Mouse (Mus musculus): ENCODE results near the gene Ubxn6. TPM values are rescaled to one million over a fixed set of nuclear protein-coding genes. Genes with fewer than 3 reads are reported as not detected.

Ubxn6 gene
- polyA plus RNA-seq, 1 experiment from 2014 or later: 32.7 TPM

- H3K4me1 ChIP-seq (ENCODE audit: control insufficient read depth, insufficient read depth, low read length): no peaks in the 10 kb centered on the region
- 57% methylated on average over 2 of the region's 2 CpGs for WGBS
- no peaks in the 10 kb centered on the region for H3K27me3 ChIP-seq (replicated peaks; ENCODE audit: control insufficient read depth, insufficient read depth, low read length)
- H3K27ac ChIP-seq (replicated peaks; ENCODE audit: low read depth, low read length): no peak overlapping the region
- no peak for DNase-seq (ENCODE audit: low spot score)
- H3K9me3 ChIP-seq (ENCODE audit: control insufficient read depth, low read length): no peaks in the 10 kb centered on the region
- peaks cover 27% of the 10 kb centered on the region for H3K36me3 ChIP-seq (ENCODE audit: control insufficient read depth, insufficient read depth, low read length)
- H3K4me3 ChIP-seq (ENCODE audit: low read depth, low read length): no peak overlapping the region
- H3K9ac ChIP-seq (ENCODE audit: low read depth, low read length): no peak overlapping the region
- ATAC-seq (ENCODE audit: low read depth): no peak
- H3K4me2 ChIP-seq (ENCODE audit: low read depth, low read length): no peak overlapping the region
Observed at GRCm38 (mm10) chr17:56022131-56022988, 52.5 kb downstream of the Ubxn6 start.

- no peak for ATAC-seq (ENCODE audit: low read depth)
- Histone ChIP-seq H3K9me3 (ENCODE audit: control insufficient read depth, low read length) (no peaks in the 10 kb centered on the region), H3K4me3 (ENCODE audit: low read depth, low read length) (no peak overlapping the region), H3K27ac (replicated peaks; ENCODE audit: low read depth, low read length) (no peak overlapping the region), H3K9ac (ENCODE audit: low read depth, low read length) (no peak overlapping the region), H3K27me3 (replicated peaks; ENCODE audit: control insufficient read depth, insufficient read depth, low read length) (no peaks in the 10 kb centered on the region), H3K36me3 (ENCODE audit: control insufficient read depth, insufficient read depth, low read length) (peaks cover 38% of the 10 kb centered on the region), H3K4me2 (ENCODE audit: low read depth, low read length) (no peak overlapping the region), H3K4me1 (ENCODE audit: control insufficient read depth, insufficient read depth, low read length) (no peaks in the 10 kb centered on the region)
- WGBS: 86% methylated on average over 4 of the region's 4 CpGs
- DNase-seq (ENCODE audit: low spot score): no peak
Observed at GRCm38 (mm10) chr17:56021161-56021910, 53.5 kb downstream of the Ubxn6 start.

- Histone ChIP-seq H3K4me2 (ENCODE audit: low read depth, low read length) (no peak overlapping the region), H3K9me3 (ENCODE audit: control insufficient read depth, low read length) (no peaks in the 10 kb centered on the region), H3K9ac (ENCODE audit: low read depth, low read length) (no peak overlapping the region), H3K4me1 (ENCODE audit: control insufficient read depth, insufficient read depth, low read length) (no peaks in the 10 kb centered on the region), H3K27me3 (replicated peaks; ENCODE audit: control insufficient read depth, insufficient read depth, low read length) (no peaks in the 10 kb centered on the region), H3K36me3 (ENCODE audit: control insufficient read depth, insufficient read depth, low read length) (peaks cover 46% of the 10 kb centered on the region), H3K4me3 (ENCODE audit: low read depth, low read length) (no peak overlapping the region), H3K27ac (replicated peaks; ENCODE audit: low read depth, low read length) (no peak overlapping the region)
- 90% methylated on average over 6 of the region's 6 CpGs for WGBS
- no peak for ATAC-seq (ENCODE audit: low read depth)
- DNase-seq (ENCODE audit: low spot score): no peak
Observed at GRCm38 (mm10) chr17:56020400-56021084, 54.3 kb downstream of the Ubxn6 start.

- Histone ChIP-seq H3K9ac (ENCODE audit: low read depth, low read length) (no peak overlapping the region), H3K4me2 (ENCODE audit: low read depth, low read length) (no peak overlapping the region), H3K4me1 (ENCODE audit: control insufficient read depth, insufficient read depth, low read length) (no peaks in the 10 kb centered on the region), H3K4me3 (ENCODE audit: low read depth, low read length) (no peak overlapping the region), H3K27ac (replicated peaks; ENCODE audit: low read depth, low read length) (no peak overlapping the region), H3K27me3 (replicated peaks; ENCODE audit: control insufficient read depth, insufficient read depth, low read length) (no peaks in the 10 kb centered on the region), H3K36me3 (ENCODE audit: control insufficient read depth, insufficient read depth, low read length) (peaks cover 58% of the 10 kb centered on the region), H3K9me3 (ENCODE audit: control insufficient read depth, low read length) (no peaks in the 10 kb centered on the region)
- peak; percentile 58 for DNase-seq (ENCODE audit: low spot score)
- 74% methylated on average over 20 of the region's 20 CpGs for WGBS
- peak; percentile 47; the same call in 1 of the 2 replicates for ATAC-seq (ENCODE audit: low read depth)
Observed at GRCm38 (mm10) chr17:56018347-56019131, 56.3 kb downstream of the Ubxn6 start.

GRCm38 (mm10) chr17:56017848-56018247 is 57.0 kb downstream of the Ubxn6 start:
- 87% methylated on average over 7 of the region's 7 CpGs for WGBS

More at GRCm38 (mm10) chr17:56017848-56018247, 57.0 kb downstream of the Ubxn6 start:
- Histone ChIP-seq H3K27ac (replicated peaks; ENCODE audit: low read depth, low read length) (no peak overlapping the region), H3K9me3 (ENCODE audit: control insufficient read depth, low read length) (no peaks in the 10 kb centered on the region), H3K4me3 (ENCODE audit: low read depth, low read length) (no peak overlapping the region), H3K36me3 (ENCODE audit: control insufficient read depth, insufficient read depth, low read length) (peaks cover 64% of the 10 kb centered on the region), H3K27me3 (replicated peaks; ENCODE audit: control insufficient read depth, insufficient read depth, low read length) (no peaks in the 10 kb centered on the region), H3K4me1 (ENCODE audit: control insufficient read depth, insufficient read depth, low read length) (no peaks in the 10 kb centered on the region), H3K4me2 (ENCODE audit: low read depth, low read length) (no peak overlapping the region), H3K9ac (ENCODE audit: low read depth, low read length) (no peak overlapping the region)
- ATAC-seq (ENCODE audit: low read depth): no peak
- DNase-seq (ENCODE audit: low spot score): no peak

Other genes with a start within 250 kb of the Ubxn6 start
- gene Zfp119a, start 196.1 kb downstream of the Ubxn6 start, polyA plus RNA-seq (2014; fragmentation: Nextera tagmentation; extraction: Ambion mirVana): 8.5 and 11.7 TPM in 2 replicates
- 7.9 and 10.4 TPM in 2 replicates for gene Zfp959, start 182.9 kb downstream of the Ubxn6 start, polyA plus RNA-seq (2014; fragmentation: Nextera tagmentation; extraction: Ambion mirVana)
- 6.0 and 7.3 TPM in 2 replicates for gene Zfp119b, start 125.5 kb downstream of the Ubxn6 start, polyA plus RNA-seq (2014; fragmentation: Nextera tagmentation; extraction: Ambion mirVana)
- 3.5 and 4.2 TPM in 2 replicates for gene Ebi3, start 122.4 kb downstream of the Ubxn6 start, polyA plus RNA-seq (2014; fragmentation: Nextera tagmentation; extraction: Ambion mirVana)
- 16.8 and 20.2 TPM in 2 replicates for gene Yju2, start 115.9 kb downstream of the Ubxn6 start, polyA plus RNA-seq (2014; fragmentation: Nextera tagmentation; extraction: Ambion mirVana)
- gene Shd, start 104.6 kb downstream of the Ubxn6 start, polyA plus RNA-seq (2014; fragmentation: Nextera tagmentation; extraction: Ambion mirVana): 11.0 and 18.9 TPM in 2 replicates
- 13.0 and 19.8 TPM in 2 replicates for gene Fsd1, start 88.5 kb downstream of the Ubxn6 start, polyA plus RNA-seq (2014; fragmentation: Nextera tagmentation; extraction: Ambion mirVana)
- gene Stap2, start 69.4 kb downstream of the Ubxn6 start, polyA plus RNA-seq (2014; fragmentation: Nextera tagmentation; extraction: Ambion mirVana): 12.4 and 14.1 TPM in 2 replicates
- gene Mpnd, start 69.3 kb downstream of the Ubxn6 start, polyA plus RNA-seq (2014; fragmentation: Nextera tagmentation; extraction: Ambion mirVana): 81.8 and 107 TPM in 2 replicates
- gene Sh3gl1, start 38.4 kb downstream of the Ubxn6 start, polyA plus RNA-seq (2014; fragmentation: Nextera tagmentation; extraction: Ambion mirVana): 156 and 167 TPM in 2 replicates
- gene Chaf1a, start 34.6 kb downstream of the Ubxn6 start, polyA plus RNA-seq (2014; fragmentation: Nextera tagmentation; extraction: Ambion mirVana): 14.2 and 16.5 TPM in 2 replicates
- 75.6 and 84.3 TPM in 2 replicates for gene Hdgfl2, start 4.6 kb upstream of the Ubxn6 start, polyA plus RNA-seq (2014; fragmentation: Nextera tagmentation; extraction: Ambion mirVana)
- gene Plin4, start 34.8 kb upstream of the Ubxn6 start, polyA plus RNA-seq (2014; fragmentation: Nextera tagmentation; extraction: Ambion mirVana): 0.08 and 0.33 TPM in 2 replicates
- 0.54 and 0.57 TPM in 2 replicates for gene Plin5, start 42.6 kb upstream of the Ubxn6 start, polyA plus RNA-seq (2014; fragmentation: Nextera tagmentation; extraction: Ambion mirVana)
- gene Lrg1, start 47.0 kb upstream of the Ubxn6 start, polyA plus RNA-seq (2014; fragmentation: Nextera tagmentation; extraction: Ambion mirVana): 0.62 and 1.3 TPM in 2 replicates
- 4.3 and 5.4 TPM in 2 replicates for gene Sema6b, start 65.3 kb upstream of the Ubxn6 start, polyA plus RNA-seq (2014; fragmentation: Nextera tagmentation; extraction: Ambion mirVana)
- gene Tnfaip8l1, start 87.4 kb upstream of the Ubxn6 start, polyA plus RNA-seq (2014; fragmentation: Nextera tagmentation; extraction: Ambion mirVana): 10.2 and 12.3 TPM in 2 replicates
- 98.8 and 99.5 TPM in 2 replicates for gene Mydgf, start 108.9 kb upstream of the Ubxn6 start, polyA plus RNA-seq (2014; fragmentation: Nextera tagmentation; extraction: Ambion mirVana)
- 32.5 and 37.1 TPM in 2 replicates for gene Dpp9, start 143.9 kb upstream of the Ubxn6 start, polyA plus RNA-seq (2014; fragmentation: Nextera tagmentation; extraction: Ambion mirVana)
- gene Fem1a, start 181.8 kb upstream of the Ubxn6 start, polyA plus RNA-seq (2014; fragmentation: Nextera tagmentation; extraction: Ambion mirVana): 19.6 and 20.5 TPM in 2 replicates
- 6.9 and 8.1 TPM in 2 replicates for gene Ticam1, start 201.8 kb upstream of the Ubxn6 start, polyA plus RNA-seq (2014; fragmentation: Nextera tagmentation; extraction: Ambion mirVana)
- 76.9 and 88.4 TPM in 2 replicates for gene Plin3, start 217.8 kb upstream of the Ubxn6 start, polyA plus RNA-seq (2014; fragmentation: Nextera tagmentation; extraction: Ambion mirVana)
- gene Arrdc5, start 225.3 kb upstream of the Ubxn6 start, polyA plus RNA-seq (2014; fragmentation: Nextera tagmentation; extraction: Ambion mirVana): not detected in 2 replicates
- gene Uhrf1, start 228.3 kb upstream of the Ubxn6 start, polyA plus RNA-seq (2014; fragmentation: Nextera tagmentation; extraction: Ambion mirVana): 74.8 and 90.9 TPM in 2 replicates